Mouse (Mus musculus) lung, adult 2 months (tissue): Measurements from ENCODE around the gene Snx9. TPM values are rescaled to one million over a fixed set of nuclear protein-coding genes. Genes with fewer than 3 reads are reported as not detected.

Experiments used
- DNase-seq: peaks from one replicate; pipeline ENCODE4 v3.0.0; 2022
- H3K4me1 ChIP-seq: fragments of 200-500 bp; 2 replicates; pipeline ENCODE4 v1.6.1; 2011; ENCODE audit warnings: low read length; ENCODE audit not compliant: control insufficient read depth, insufficient read depth
- H3K4me3 ChIP-seq: fragments of 200-500 bp; replicated peaks from 2 replicates; pipeline ENCODE3; 2011; ENCODE audit warnings: low read depth, mild to moderate bottlenecking, control low read depth, low read length; ENCODE audit errors: extremely low read depth
- CTCF ChIP-seq: fragments of 200-500 bp; IDR thresholded peaks from 2 replicates; pipeline ENCODE4 v1.5.1; 2011; ENCODE audit warnings: mild to moderate bottlenecking, low read length, control low read depth; ENCODE audit not compliant: insufficient read depth
- POLR2A ChIP-seq: fragments of 200-500 bp; IDR thresholded peaks from 2 replicates; pipeline ENCODE4 v1.6.1; 2011; ENCODE audit warnings: low read depth, mild to moderate bottlenecking, control low read depth, low read length, borderline replicate concordance; ENCODE audit errors: extremely low read depth
- WGBS: fragments of 180-500 bp; shearing (Covaris S2); methylation state at CpG from one replicate; pipeline ENCODE4 v1.1.7; 2018; 5-methylcytosine and 5-hydroxymethylcytosine counted together
- polyA plus RNA-seq: library from polyadenylated mRNA; depleted of rRNA; stranded (reverse); fragments of >200 nt; gene quantifications from 2 replicates; pipeline ENCODE4 v1.2.3, GENCODE M21; 2012

Gene Snx9
- polyA plus RNA-seq, 1 experiment = 31.4 TPM

- no peak for DNase-seq
- no peak for TF ChIP-seq POLR2A
- no peak for TF ChIP-seq CTCF
Observed at GRCm38 (mm10) chr17:5805935-5806334, 35.2 kb upstream of the Snx9 start.

GRCm38 (mm10) chr17:5806823-5807222 is 34.3 kb upstream of the Snx9 start:
- DNase-seq = no peak
- TF ChIP-seq CTCF = no peak
- no peak for TF ChIP-seq POLR2A
- no peak overlapping the region for H3K4me3 ChIP-seq

More at GRCm38 (mm10) chr17:5805935-5806334, 35.2 kb upstream of the Snx9 start:
- WGBS = 77% methylated on average over 2 of the region's 2 CpGs
- Histone ChIP-seq H3K4me3 (no peak overlapping the region), H3K4me1 (peaks cover 9% of the 10 kb centered on the region; the same call in 1 of the 2 replicates)

GRCm38 (mm10) chr17:5807847-5808386 is 33.2 kb upstream of the Snx9 start:
- DNase-seq = no peak

More at GRCm38 (mm10) chr17:5806823-5807222, 34.3 kb upstream of the Snx9 start:
- peaks cover 6% of the 10 kb centered on the region; the same call in 1 of the 2 replicates for H3K4me1 ChIP-seq
- WGBS = 92% methylated on average over 2 of the region's 2 CpGs

GRCm38 (mm10) chr17:5813863-5814640 is 27.1 kb upstream of the Snx9 start:
- TF ChIP-seq CTCF (no peak), POLR2A (no peak)
- 36% methylated on average over 8 of the region's 8 CpGs for whole genome bisulfite sequencing

More at GRCm38 (mm10) chr17:5807847-5808386, 33.2 kb upstream of the Snx9 start:
- no peak for TF ChIP-seq CTCF
- no peak for TF ChIP-seq POLR2A
- H3K4me1 ChIP-seq = peaks cover 3% of the 10 kb centered on the region; the same call in 1 of the 2 replicates
- H3K4me3 ChIP-seq = no peak overlapping the region
- 41% methylated on average over 3 of the region's 3 CpGs for WGBS

GRCm38 (mm10) chr17:5814641-5814920 is 26.5 kb upstream of the Snx9 start:
- Histone ChIP-seq H3K4me1 (no peaks in the 10 kb centered on the region), H3K4me3 (no peak overlapping the region)
- TF ChIP-seq POLR2A (no peak), CTCF (no peak)
- no peak for DNase-seq
- WGBS = 38% methylated on average over 1 of the region's 1 CpGs

More at GRCm38 (mm10) chr17:5813863-5814640, 27.1 kb upstream of the Snx9 start:
- no peak for DNase-seq
- no peaks in the 10 kb centered on the region for H3K4me1 ChIP-seq
- H3K4me3 ChIP-seq = no peak overlapping the region

- WGBS = 80% methylated on average over 2 of the region's 2 CpGs
- Histone ChIP-seq H3K4me3 (no peak overlapping the region), H3K4me1 (no peaks in the 10 kb centered on the region; the same call in 1 of the 2 replicates)
- DNase-seq = no peak
- no peak for TF ChIP-seq CTCF
- TF ChIP-seq POLR2A = no peak
Observed at GRCm38 (mm10) chr17:5817871-5818270, 23.3 kb upstream of the Snx9 start.

GRCm38 (mm10) chr17:5819105-5819504 is 22.0 kb upstream of the Snx9 start:
- no peaks in the 10 kb centered on the region; the same call in 1 of the 2 replicates for H3K4me1 ChIP-seq
- DNase-seq = no peak
- TF ChIP-seq CTCF = no peak
- TF ChIP-seq POLR2A = no peak
- no peak overlapping the region for H3K4me3 ChIP-seq
- WGBS = 42% methylated on average over 6 of the region's 6 CpGs

- no peak for DNase-seq
- Histone ChIP-seq H3K4me3 (no peak overlapping the region), H3K4me1 (no peaks in the 10 kb centered on the region; the same call in 1 of the 2 replicates)
- TF ChIP-seq POLR2A (no peak), CTCF (no peak)
- 37% methylated on average over 9 of the region's 9 CpGs for WGBS
Observed at GRCm38 (mm10) chr17:5819799-5820201, 21.3 kb upstream of the Snx9 start.

- Histone ChIP-seq H3K4me1 (no peaks in the 10 kb centered on the region; the same call in 1 of the 2 replicates), H3K4me3 (no peak overlapping the region)
- DNase-seq = no peak
- 40% methylated on average over 2 of the region's 2 CpGs for WGBS
- TF ChIP-seq CTCF (no peak), POLR2A (no peak)
Observed at GRCm38 (mm10) chr17:5822541-5822940, 18.6 kb upstream of the Snx9 start.
